Mouse (Mus musculus): ENCODE results near the gene Car10. TPM values are rescaled to one million over a fixed set of nuclear protein-coding genes. Genes with fewer than 3 reads are reported as not detected.

Car10 gene
- polyA plus RNA-seq, 1 experiment, result not detected

- TF ChIP-seq POLR2A (IDR thresholded peaks at IDR 0.05; ENCODE audit: borderline replicate concordance, low read depth, low read length) (no peak), CTCF (IDR thresholded peaks at IDR 0.05; ENCODE audit: low read depth, low read length) (no peak)
- Histone ChIP-seq H3K4me3 (ENCODE audit: insufficient read depth, low read length) (no peak overlapping the region), H3K27ac (ENCODE audit: insufficient read depth, low read depth, low read length) (no peak overlapping the region), H3K4me1 (ENCODE audit: control insufficient read depth, insufficient read depth, low read length) (no peaks in the 10 kb centered on the region)
Observed at GRCm38 (mm10) chr11:93467711-93468110, 369.9 kb downstream of the Car10 start.

- no peak overlapping the region for H3K4me3 ChIP-seq (ENCODE audit: insufficient read depth, low read length)
- H3K4me1 ChIP-seq (ENCODE audit: control insufficient read depth, insufficient read depth, low read length), result no peaks in the 10 kb centered on the region
- no peak for TF ChIP-seq POLR2A (IDR thresholded peaks at IDR 0.05; ENCODE audit: borderline replicate concordance, low read depth, low read length)
- H3K27ac ChIP-seq (ENCODE audit: insufficient read depth, low read depth, low read length), result no peak overlapping the region
Observed at GRCm38 (mm10) chr11:93470771-93471170, 372.9 kb downstream of the Car10 start.

GRCm38 (mm10) chr11:93471573-93472179 lies 373.8 kb downstream of the Car10 start:
- no peak for TF ChIP-seq CTCF (IDR thresholded peaks at IDR 0.05; ENCODE audit: low read depth, low read length)

GRCm38 (mm10) chr11:93484661-93485060 lies 386.8 kb downstream of the Car10 start:
- TF ChIP-seq POLR2A (IDR thresholded peaks at IDR 0.05; ENCODE audit: borderline replicate concordance, low read depth, low read length) (no peak), CTCF (IDR thresholded peaks at IDR 0.05; ENCODE audit: low read depth, low read length) (no peak)
- Histone ChIP-seq H3K27ac (ENCODE audit: insufficient read depth, low read depth, low read length) (no peak overlapping the region), H3K4me1 (ENCODE audit: control insufficient read depth, insufficient read depth, low read length) (no peaks in the 10 kb centered on the region), H3K4me3 (ENCODE audit: insufficient read depth, low read length) (no peak overlapping the region)

More at GRCm38 (mm10) chr11:93471573-93472179, 373.8 kb downstream of the Car10 start:
- H3K4me3 ChIP-seq (ENCODE audit: insufficient read depth, low read length), result no peak overlapping the region
- H3K27ac ChIP-seq (ENCODE audit: insufficient read depth, low read depth, low read length), result no peak overlapping the region
- no peaks in the 10 kb centered on the region for H3K4me1 ChIP-seq (ENCODE audit: control insufficient read depth, insufficient read depth, low read length)

GRCm38 (mm10) chr11:93487021-93487420 lies 389.2 kb downstream of the Car10 start:
- H3K4me3 ChIP-seq (ENCODE audit: insufficient read depth, low read length), result no peak overlapping the region

GRCm38 (mm10) chr11:93487913-93488604 lies 390.2 kb downstream of the Car10 start:
- Histone ChIP-seq H3K27ac (ENCODE audit: insufficient read depth, low read depth, low read length) (no peak overlapping the region), H3K4me1 (ENCODE audit: control insufficient read depth, insufficient read depth, low read length) (no peaks in the 10 kb centered on the region), H3K4me3 (ENCODE audit: insufficient read depth, low read length) (no peak overlapping the region)
- TF ChIP-seq CTCF (IDR thresholded peaks at IDR 0.05; ENCODE audit: low read depth, low read length) (no peak), POLR2A (IDR thresholded peaks at IDR 0.05; ENCODE audit: borderline replicate concordance, low read depth, low read length) (no peak)

More at GRCm38 (mm10) chr11:93487021-93487420, 389.2 kb downstream of the Car10 start:
- H3K27ac ChIP-seq (ENCODE audit: insufficient read depth, low read depth, low read length), result no peak overlapping the region
- no peaks in the 10 kb centered on the region for H3K4me1 ChIP-seq (ENCODE audit: control insufficient read depth, insufficient read depth, low read length)
- TF ChIP-seq CTCF (IDR thresholded peaks at IDR 0.05; ENCODE audit: low read depth, low read length) (no peak), POLR2A (IDR thresholded peaks at IDR 0.05; ENCODE audit: borderline replicate concordance, low read depth, low read length) (no peak)

- Histone ChIP-seq H3K27ac (ENCODE audit: insufficient read depth, low read depth, low read length) (no peak overlapping the region), H3K4me1 (ENCODE audit: control insufficient read depth, insufficient read depth, low read length) (no peaks in the 10 kb centered on the region), H3K4me3 (ENCODE audit: insufficient read depth, low read length) (no peak overlapping the region)
- TF ChIP-seq CTCF (IDR thresholded peaks at IDR 0.05; ENCODE audit: low read depth, low read length) (no peak), POLR2A (IDR thresholded peaks at IDR 0.05; ENCODE audit: borderline replicate concordance, low read depth, low read length) (no peak)
Observed at GRCm38 (mm10) chr11:93490211-93490820, 392.5 kb downstream of the Car10 start.

- H3K4me3 ChIP-seq (ENCODE audit: insufficient read depth, low read length), result no peak overlapping the region
- peaks cover 2% of the 10 kb centered on the region; the same call in 1 of the 2 replicates for H3K4me1 ChIP-seq (ENCODE audit: control insufficient read depth, insufficient read depth, low read length)
- no peak overlapping the region for H3K27ac ChIP-seq (ENCODE audit: insufficient read depth, low read depth, low read length)
- no peak for TF ChIP-seq POLR2A (IDR thresholded peaks at IDR 0.05; ENCODE audit: borderline replicate concordance, low read depth, low read length)
- TF ChIP-seq CTCF (IDR thresholded peaks at IDR 0.05; ENCODE audit: low read depth, low read length), result no peak
Observed at GRCm38 (mm10) chr11:93497896-93498295, 400.1 kb downstream of the Car10 start.

GRCm38 (mm10) chr11:93500442-93500841 lies 402.6 kb downstream of the Car10 start:
- H3K4me3 ChIP-seq (ENCODE audit: insufficient read depth, low read length), result no peak overlapping the region
- no peak overlapping the region for H3K27ac ChIP-seq (ENCODE audit: insufficient read depth, low read depth, low read length)
- H3K4me1 ChIP-seq (ENCODE audit: control insufficient read depth, insufficient read depth, low read length), result peaks cover 5% of the 10 kb centered on the region; the same call in 1 of the 2 replicates
- TF ChIP-seq POLR2A (IDR thresholded peaks at IDR 0.05; ENCODE audit: borderline replicate concordance, low read depth, low read length) (no peak), CTCF (IDR thresholded peaks at IDR 0.05; ENCODE audit: low read depth, low read length) (no peak)

GRCm38 (mm10) chr11:93501671-93502070 lies 403.8 kb downstream of the Car10 start:
- Histone ChIP-seq H3K27ac (ENCODE audit: insufficient read depth, low read depth, low read length) (no peak overlapping the region), H3K4me3 (ENCODE audit: insufficient read depth, low read length) (no peak overlapping the region), H3K4me1 (ENCODE audit: control insufficient read depth, insufficient read depth, low read length) (peaks cover 5% of the 10 kb centered on the region; the same call in 1 of the 2 replicates)
- no peak for TF ChIP-seq POLR2A (IDR thresholded peaks at IDR 0.05; ENCODE audit: borderline replicate concordance, low read depth, low read length)
- TF ChIP-seq CTCF (IDR thresholded peaks at IDR 0.05; ENCODE audit: low read depth, low read length), result no peak

Data from bone marrow macrophage, adult 2 months (primary cell).